Mouse (Mus musculus) urinary bladder, postnatal 4 days (tissue): ENCODE results near the gene Serpina1c.
A peak's percentile ranks its signal among the peaks of the same experiment; 100 is the strongest.
"Not testable (repeated sequence)": the region's sequence is repeated elsewhere in the genome, so short reads cannot be mapped to it uniquely, and the experiment has no call there.

ENCODE experiments used
- DNase-seq, 2 experiments: peaks; one replicate each; pipeline ENCODE4 v3.0.0; 2021 to 2022; ENCODE audit warnings: low spot score in 2 of 2

The Serpina1c gene

DNA sequence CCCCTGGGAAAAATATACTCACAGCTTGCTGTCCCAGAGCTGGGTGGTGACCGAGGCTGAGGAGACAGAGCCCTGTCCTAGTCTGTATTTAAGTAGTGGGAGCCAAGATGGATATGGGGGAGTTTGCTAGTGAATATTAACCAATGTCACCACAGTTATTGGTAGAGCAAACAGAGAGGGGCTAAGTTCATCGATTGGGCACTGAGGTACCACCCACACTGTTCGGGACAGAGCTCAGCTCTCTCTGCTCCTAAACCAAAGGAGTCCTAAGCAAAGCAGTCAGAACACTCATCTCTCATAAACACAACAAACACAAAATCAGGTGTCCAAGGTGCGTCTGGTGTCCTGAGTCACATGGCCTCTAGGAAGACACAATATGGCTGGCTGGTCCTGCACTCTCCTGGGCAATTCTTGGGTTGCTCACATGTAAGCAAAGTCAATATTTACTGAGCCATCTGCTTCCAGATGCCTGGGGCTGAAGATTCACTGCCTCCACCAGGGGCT, at the start of gene Serpina1c:
Serpina1c (minus strand) TSS at position 51 of the 504 bp plus-strand sequence.
- DNase-seq, result not testable (repeated sequence)

DNA sequence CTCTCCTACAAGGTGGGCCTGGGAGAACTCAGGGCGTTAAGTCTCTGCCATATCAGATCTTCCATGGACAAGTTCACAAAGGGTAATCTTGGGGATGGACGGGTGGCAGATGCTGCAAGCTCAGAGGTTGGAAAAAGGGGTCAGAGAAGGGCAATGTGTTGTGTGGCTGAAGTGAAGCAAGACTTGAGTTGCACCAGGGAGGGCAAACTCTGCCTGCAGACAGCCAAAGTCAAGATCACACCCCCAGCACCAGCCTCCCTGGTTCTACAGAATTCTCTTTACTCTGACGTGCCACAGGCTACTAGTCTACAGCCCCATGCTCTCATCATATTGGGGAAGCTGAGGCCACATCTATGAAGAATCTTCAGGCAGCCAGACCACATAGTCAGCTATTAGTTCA, 48.3 kb upstream of the Serpina1c start:
- not testable (repeated sequence) for DNase-seq

- DNase-seq, result peak in 1 of 2 experiments; percentile 56
Observed at GRCm38 (mm10) chr12:103946243-103946642, 41.6 kb upstream of the Serpina1c start.

GRCm38 (mm10) chr12:103909181-103909580, 4.5 kb upstream of the Serpina1c start:
- not testable (repeated sequence) for DNase-seq

DNA sequence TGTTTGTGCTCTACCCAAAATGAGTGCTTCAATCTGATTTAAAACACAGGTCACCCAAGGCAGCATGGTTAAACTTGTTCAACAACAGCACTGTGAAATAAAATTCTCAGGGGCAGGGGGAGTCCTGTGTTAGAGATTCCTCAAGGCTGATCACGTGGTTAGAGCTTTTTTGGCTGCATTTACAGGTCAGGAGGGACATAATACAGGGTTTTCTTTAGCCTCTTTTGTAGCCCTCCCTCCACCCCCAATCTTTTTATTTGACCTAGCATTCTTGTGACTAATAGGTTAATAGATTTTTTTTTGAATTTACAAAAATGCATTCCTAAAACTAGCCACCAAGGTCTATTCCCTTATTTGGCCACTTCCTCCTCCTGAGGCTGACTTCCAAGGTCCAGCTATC, 3.1 kb upstream of the Serpina1c start:
- not testable (repeated sequence) for DNase-seq

- not testable (repeated sequence) for DNase-seq
Observed at GRCm38 (mm10) chr12:103901929-103902328, 2.8 kb downstream of the Serpina1c start.

DNA sequence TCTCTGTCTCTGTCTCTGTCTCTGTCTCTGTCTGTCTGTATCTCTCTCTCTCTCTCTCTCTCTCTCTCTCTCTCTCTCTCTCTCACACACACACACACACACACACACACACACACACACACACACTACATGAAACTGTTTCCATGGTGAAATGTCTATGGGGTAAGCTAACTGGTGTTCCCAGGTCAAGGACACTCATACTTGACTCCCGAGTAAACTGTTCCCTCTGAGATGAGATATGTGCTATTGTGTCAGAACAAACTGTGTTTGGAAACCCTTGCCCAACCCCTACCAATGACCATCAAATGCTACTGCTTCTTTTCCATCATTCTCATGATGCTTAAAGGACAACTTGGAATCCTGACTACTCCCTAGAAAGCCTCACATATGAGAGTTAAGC, 37.8 kb downstream of the Serpina1c start:
- DNase-seq, result not testable (repeated sequence)

DNA sequence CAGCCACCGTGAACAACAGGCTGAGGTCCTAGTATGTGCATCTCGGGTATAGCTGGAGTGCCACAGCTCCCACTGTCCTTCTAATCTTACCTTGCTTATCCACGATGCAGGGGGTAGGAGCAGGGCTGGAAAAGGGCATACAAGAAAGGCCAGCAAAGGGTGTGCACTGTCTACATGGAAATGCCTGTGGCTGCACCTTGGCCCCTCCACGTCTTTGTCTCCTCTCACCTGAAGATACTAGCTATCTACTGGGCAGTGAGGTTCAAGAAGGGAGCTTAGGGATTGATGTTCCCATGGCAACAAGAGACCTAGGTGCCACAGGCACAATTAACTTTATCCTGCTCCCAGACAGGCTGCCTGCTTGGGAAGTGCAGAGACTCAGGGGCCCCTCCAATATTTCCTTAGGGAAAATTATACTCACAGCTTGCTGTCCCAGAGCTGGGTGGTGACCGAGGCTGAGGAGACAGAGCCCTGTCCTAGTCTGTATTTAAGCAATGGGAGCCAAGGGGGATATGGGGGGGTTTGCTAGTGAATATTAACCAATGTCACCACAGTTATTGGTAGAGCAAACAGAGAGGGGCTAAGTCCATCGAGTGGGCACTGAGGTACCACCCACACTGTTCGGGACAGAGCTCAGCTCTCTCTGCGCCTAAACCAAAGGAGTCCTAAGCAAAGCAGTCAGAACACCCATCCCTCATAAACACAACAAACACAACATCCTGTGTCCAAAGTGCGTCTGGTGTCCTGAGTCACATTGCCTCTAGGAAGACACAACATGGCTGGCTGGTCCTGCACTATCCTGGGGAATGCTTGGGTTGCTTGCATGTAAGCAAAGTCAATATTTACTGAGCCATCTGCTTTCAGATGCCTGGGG, 41.3 kb downstream of the Serpina1c start, which contains the start of gene Serpina1a:
Serpina1a (minus strand) TSS at position 462 of the 874 bp plus-strand sequence.
- DNase-seq, result not testable (repeated sequence)

GRCm38 (mm10) chr12:103860976-103861375, 43.7 kb downstream of the Serpina1c start:
- DNase-seq, result no peak

- not testable (repeated sequence) for DNase-seq
Observed at GRCm38 (mm10) chr12:103860571-103860970, 44.1 kb downstream of the Serpina1c start.

GRCm38 (mm10) chr12:103859584-103859983, 45.1 kb downstream of the Serpina1c start:
- not testable (repeated sequence) for DNase-seq

DNA sequence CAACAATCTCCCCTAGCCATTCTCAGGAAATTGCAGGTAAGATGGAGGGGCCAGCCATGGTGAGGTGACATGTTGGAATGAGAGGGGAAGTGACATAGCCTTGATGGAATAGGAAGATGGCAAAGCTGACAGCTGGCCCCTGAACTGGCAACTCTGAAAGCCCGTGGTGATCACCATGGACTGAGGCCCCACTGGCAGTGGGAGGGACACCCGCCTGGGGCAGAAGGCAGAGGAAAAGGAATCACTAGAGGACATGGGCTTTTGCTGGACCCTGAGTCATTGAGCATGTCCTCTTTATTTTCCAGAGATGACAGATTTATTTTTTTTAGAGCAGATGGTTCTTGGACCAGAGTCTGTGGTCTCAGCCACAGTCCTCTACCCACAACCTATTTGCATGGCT, 51.7 kb downstream of the Serpina1c start:
- not testable (repeated sequence) for DNase-seq
